Mouse (Mus musculus) limb, embryonic 15.5 days (tissue): ENCODE data around the gene Htatip2. TPM values are rescaled to one million over a fixed set of nuclear protein-coding genes. Genes with fewer than 3 reads are reported as not detected.

Experiments used
- ATAC-seq: fragments of 200-750 bp; cut with Nextera tagmentation; 2 replicates; pipeline ENCODE4 v1.8.0; 2017; ENCODE audit warnings: low read depth, moderate TSS enrichment; ENCODE audit not compliant: insufficient number of reproducible peaks, low FRiP score, low TSS enrichment
- H3K27ac ChIP-seq: fragments of 300-500 bp; sonication (generic); 2 replicates; pipeline ENCODE4 v1.5.1; 2015; ENCODE audit warnings: moderate library complexity, mild to moderate bottlenecking, inconsistent platforms
- H3K27me3 ChIP-seq: fragments of 300-500 bp; sonication (generic); 2 replicates; pipeline ENCODE4 v1.6.1; 2015; ENCODE audit warnings: inconsistent platforms
- H3K36me3 ChIP-seq: fragments of 300-500 bp; sonication (generic); 2 replicates; pipeline ENCODE4 v1.6.1; 2015; ENCODE audit warnings: inconsistent platforms
- H3K4me1 ChIP-seq: fragments of 300-500 bp; sonication (generic); 2 replicates; pipeline ENCODE4 v1.6.1; 2015; ENCODE audit warnings: inconsistent platforms
- H3K4me2 ChIP-seq: fragments of 300-500 bp; sonication (generic); 2 replicates; pipeline ENCODE4 v1.6.1; 2015; ENCODE audit warnings: mild to moderate bottlenecking, inconsistent platforms
- H3K4me3 ChIP-seq: fragments of 300-500 bp; sonication (generic); 2 replicates; pipeline ENCODE4 v1.5.1; 2015; ENCODE audit warnings: mild to moderate bottlenecking, inconsistent platforms
- H3K9ac ChIP-seq: fragments of 300-500 bp; sonication (generic); 2 replicates; pipeline ENCODE4 v1.6.1; 2015; ENCODE audit warnings: inconsistent platforms
- H3K9me3 ChIP-seq: fragments of 300-500 bp; sonication (generic); 2 replicates; pipeline ENCODE4 v1.6.1; 2016; ENCODE audit warnings: inconsistent platforms
- WGBS: fragments of 180-500 bp; shearing (Covaris S2); methylation state at CpG from one replicate; pipeline ENCODE4 v1.1.7; 2015; 5-methylcytosine and 5-hydroxymethylcytosine counted together
- polyA plus RNA-seq: library from polyadenylated mRNA; unstranded; fragments of >200 nt; fragmentation: Nextera tagmentation; extraction: Ambion mirVana; gene quantifications from 2 replicates; pipeline ENCODE4 v1.2.1, GENCODE M21; 2015

The Htatip2 gene
- polyA plus RNA-seq, 1 experiment from 2014 or later, result 17.0 TPM

DNA sequence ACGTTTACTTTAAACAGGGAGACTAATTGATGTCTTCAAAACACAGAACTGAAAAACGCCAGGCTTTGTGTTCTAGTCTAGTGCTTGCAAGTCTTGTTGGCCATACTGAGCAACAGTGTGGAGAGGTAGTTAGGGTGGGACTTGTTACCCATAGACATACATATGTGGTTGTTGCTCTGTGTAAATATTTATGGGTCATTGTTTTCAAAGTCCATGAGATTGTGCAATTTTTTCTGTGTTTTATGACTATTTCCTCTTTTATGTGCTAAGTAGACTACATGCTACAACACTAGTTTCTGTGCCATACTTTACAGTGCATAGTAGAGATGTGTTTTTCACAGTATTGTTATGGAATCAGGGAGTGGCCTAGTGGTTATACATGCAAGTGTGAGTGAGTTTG, 35.4 kb downstream of the Htatip2 start:
- no peak overlapping the region for H3K27ac ChIP-seq
- no peak overlapping the region for H3K9ac ChIP-seq
- 76% methylated on average over 2 of the region's 2 CpGs for WGBS
- H3K36me3 ChIP-seq, result peaks cover 52% of the 10 kb centered on the region
- no peak overlapping the region for H3K4me2 ChIP-seq
- no peak for ATAC-seq
- no peaks in the 10 kb centered on the region for H3K4me1 ChIP-seq
- no peak overlapping the region for H3K4me3 ChIP-seq
- H3K9me3 ChIP-seq, result no peaks in the 10 kb centered on the region
- no peaks in the 10 kb centered on the region for H3K27me3 ChIP-seq

DNA sequence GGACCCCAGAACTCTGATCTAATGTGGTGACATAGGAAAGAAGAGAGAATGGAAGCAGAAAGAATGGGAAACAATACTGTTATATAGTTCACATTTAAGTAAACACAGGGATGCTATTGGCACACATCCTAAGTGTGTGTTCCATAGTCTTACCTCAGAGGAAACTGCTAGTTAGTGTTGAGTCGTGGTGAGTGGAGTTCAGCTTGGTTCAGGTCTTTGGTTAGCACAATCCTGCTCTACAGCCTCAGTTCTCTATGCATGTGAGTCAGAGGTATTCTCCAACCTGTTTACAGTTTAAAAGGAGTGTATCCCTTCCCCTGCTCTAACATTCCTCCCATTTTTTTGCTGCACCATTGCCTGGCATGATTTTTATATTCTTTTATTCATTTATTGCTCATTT, 38.3 kb downstream of the Htatip2 start:
- Histone ChIP-seq H3K9me3 (no peaks in the 10 kb centered on the region), H3K4me3 (no peak overlapping the region), H3K4me2 (no peak overlapping the region), H3K27ac (no peak overlapping the region), H3K27me3 (no peaks in the 10 kb centered on the region), H3K9ac (no peak overlapping the region), H3K4me1 (no peaks in the 10 kb centered on the region), H3K36me3 (peaks cover 48% of the 10 kb centered on the region)
- no peak for ATAC-seq
- 74% methylated on average over 1 of the region's 1 CpGs for WGBS

GRCm38 (mm10) chr7:49803511-49803910, 44.6 kb downstream of the Htatip2 start:
- Histone ChIP-seq H3K36me3 (peaks cover 46% of the 10 kb centered on the region), H3K4me2 (no peak overlapping the region), H3K9ac (no peak overlapping the region), H3K9me3 (no peaks in the 10 kb centered on the region), H3K27ac (no peak overlapping the region), H3K4me1 (no peaks in the 10 kb centered on the region), H3K4me3 (no peak overlapping the region), H3K27me3 (no peaks in the 10 kb centered on the region)
- no peak for ATAC-seq
- 88% methylated on average over 6 of the region's 6 CpGs for WGBS

DNA sequence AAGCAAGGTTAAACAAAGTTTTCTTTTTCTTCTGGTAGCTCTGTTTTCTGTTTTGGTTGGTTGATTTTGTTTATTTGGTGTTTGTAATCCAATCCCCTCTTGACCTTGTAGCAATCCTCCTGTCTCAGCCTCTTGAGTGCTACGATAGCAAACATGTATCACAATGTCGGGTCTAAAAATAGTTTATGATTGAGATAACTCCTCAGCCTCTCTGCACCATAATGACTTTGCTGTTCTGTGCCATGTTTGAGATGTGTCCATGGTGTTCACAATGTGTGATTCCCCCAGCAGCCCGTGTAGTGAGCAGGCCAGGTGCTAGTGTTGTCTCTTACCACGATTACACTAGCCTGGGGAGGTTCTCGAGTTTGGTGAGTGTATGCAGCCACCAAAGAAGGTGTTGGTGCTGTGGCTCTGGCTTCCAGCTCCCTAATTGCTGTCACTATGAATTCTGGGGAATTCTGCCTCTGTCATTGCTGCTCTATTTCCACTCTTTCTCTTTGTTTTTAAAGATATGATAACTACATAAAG, 45.8 kb downstream of the Htatip2 start:
- H3K4me1 ChIP-seq, result no peaks in the 10 kb centered on the region
- no peak overlapping the region for H3K9ac ChIP-seq
- WGBS, result 82% methylated on average over 5 of the region's 5 CpGs
- peaks cover 50% of the 10 kb centered on the region for H3K36me3 ChIP-seq
- no peaks in the 10 kb centered on the region for H3K9me3 ChIP-seq
- H3K27ac ChIP-seq, result no peak overlapping the region
- no peaks in the 10 kb centered on the region for H3K27me3 ChIP-seq
- no peak overlapping the region for H3K4me2 ChIP-seq
- no peak for ATAC-seq
- H3K4me3 ChIP-seq, result no peak overlapping the region

GRCm38 (mm10) chr7:49805618-49806017, 46.7 kb downstream of the Htatip2 start:
- no peak for ATAC-seq
- peaks cover 45% of the 10 kb centered on the region for H3K36me3 ChIP-seq
- WGBS, result 50% methylated on average over 3 of the region's 3 CpGs

DNA sequence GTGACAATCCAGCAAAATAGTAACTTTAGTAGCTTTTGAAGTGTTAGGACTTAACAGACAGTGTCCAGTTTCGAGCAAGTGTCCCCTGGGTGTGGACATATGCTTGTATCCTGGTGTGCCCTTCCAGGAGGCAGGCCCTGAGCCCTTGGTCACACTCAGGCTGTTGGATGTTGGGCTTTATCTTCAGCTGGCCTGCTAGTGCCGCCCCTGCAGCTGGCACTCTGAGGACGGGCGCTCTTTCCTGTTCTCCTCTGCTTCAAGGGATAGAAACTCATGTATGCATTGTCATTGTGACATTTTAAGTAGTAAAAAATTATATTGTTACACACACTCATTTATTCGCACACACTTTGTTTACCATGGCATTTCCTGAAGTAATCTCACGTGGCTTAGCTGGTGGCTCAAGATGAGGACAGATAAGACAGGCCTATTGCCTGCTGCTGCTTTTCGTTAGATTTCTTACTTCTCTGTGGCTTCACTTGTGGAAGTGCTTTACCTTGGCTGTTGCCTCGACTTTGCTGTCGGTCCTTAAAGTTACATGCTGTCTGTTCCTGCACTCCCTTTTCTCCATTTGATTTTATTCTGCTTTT, 48.3 kb downstream of the Htatip2 start:
- H3K9ac ChIP-seq, result no peak overlapping the region
- WGBS, result 86% methylated on average over 9 of the region's 9 CpGs
- no peaks in the 10 kb centered on the region for H3K9me3 ChIP-seq
- H3K4me1 ChIP-seq, result no peaks in the 10 kb centered on the region
- no peak for ATAC-seq
- H3K27ac ChIP-seq, result no peak overlapping the region
- H3K4me3 ChIP-seq, result no peak overlapping the region
- H3K36me3 ChIP-seq, result peaks cover 41% of the 10 kb centered on the region
- H3K4me2 ChIP-seq, result no peak overlapping the region
- H3K27me3 ChIP-seq, result no peaks in the 10 kb centered on the region

More at GRCm38 (mm10) chr7:49805618-49806017, 46.7 kb downstream of the Htatip2 start:
- Histone ChIP-seq H3K4me1 (no peaks in the 10 kb centered on the region), H3K9me3 (no peaks in the 10 kb centered on the region), H3K27me3 (no peaks in the 10 kb centered on the region), H3K27ac (no peak overlapping the region), H3K4me2 (no peak overlapping the region), H3K4me3 (no peak overlapping the region), H3K9ac (no peak overlapping the region)

DNA sequence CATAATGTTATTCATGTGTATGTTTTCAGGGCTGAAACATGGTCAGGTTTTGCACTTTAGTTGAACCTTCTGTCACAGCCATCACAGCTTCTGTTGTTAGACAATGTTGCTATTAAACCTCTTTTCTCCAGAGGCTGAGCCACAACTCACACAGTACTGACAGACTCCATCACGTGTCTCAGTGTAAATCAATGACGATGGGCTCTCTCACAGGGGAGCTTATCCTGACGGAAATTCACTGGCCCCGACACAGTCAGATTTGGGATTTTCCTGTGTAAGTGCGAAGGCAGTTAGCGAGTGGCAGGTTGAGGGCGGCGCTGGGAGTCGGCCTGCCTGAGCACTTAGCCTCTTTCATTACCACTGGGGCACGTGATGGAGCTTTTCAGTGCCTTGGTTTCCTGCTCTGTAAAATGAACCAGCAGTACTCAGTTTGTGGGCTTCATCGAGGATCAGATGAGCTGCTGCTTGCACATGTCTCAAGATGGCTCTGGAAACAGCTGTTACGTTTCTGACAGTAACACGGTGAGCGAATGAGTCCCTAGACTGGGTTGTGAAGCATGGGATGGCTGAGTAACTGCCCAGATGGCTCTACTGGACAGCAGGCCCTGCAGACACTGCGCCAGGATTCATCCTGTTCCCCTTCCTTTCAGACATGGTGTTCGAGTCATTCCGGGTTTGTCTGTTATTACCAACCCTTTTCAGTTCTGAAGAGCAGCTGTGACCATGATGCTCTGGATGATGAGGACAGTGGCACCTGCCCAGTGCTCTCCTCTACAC, 49.1 kb downstream of the Htatip2 start:
- H3K9ac ChIP-seq, result no peak overlapping the region
- no peak for ATAC-seq
- no peaks in the 10 kb centered on the region for H3K4me1 ChIP-seq
- WGBS, result 87% methylated on average over 17 of the region's 17 CpGs
- peaks cover 36% of the 10 kb centered on the region for H3K36me3 ChIP-seq
- no peak overlapping the region for H3K4me2 ChIP-seq
- H3K27ac ChIP-seq, result no peak overlapping the region
- H3K27me3 ChIP-seq, result no peaks in the 10 kb centered on the region
- no peak overlapping the region for H3K4me3 ChIP-seq
- no peaks in the 10 kb centered on the region for H3K9me3 ChIP-seq

DNA sequence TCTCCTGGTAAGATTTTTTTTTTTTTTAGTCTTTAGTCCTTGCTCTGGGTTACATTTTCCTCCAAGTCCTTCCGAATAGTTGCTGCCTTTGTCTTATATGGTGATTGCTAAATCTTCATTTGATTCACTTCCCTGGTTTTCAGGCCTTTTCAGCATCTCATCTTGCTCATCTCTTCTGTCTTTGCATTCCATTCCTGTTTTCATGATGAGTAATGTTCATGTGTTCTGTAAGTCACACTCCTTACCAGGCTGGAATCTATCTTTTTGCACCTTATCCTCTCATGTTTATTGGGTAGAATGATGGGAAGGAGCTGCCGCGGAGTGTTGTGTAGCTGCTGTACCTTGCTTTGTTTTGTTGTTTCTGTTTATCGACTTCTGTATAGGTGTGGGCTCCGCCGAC, 50.2 kb downstream of the Htatip2 start:
- H3K4me1 ChIP-seq, result no peaks in the 10 kb centered on the region
- H3K36me3 ChIP-seq, result peaks cover 30% of the 10 kb centered on the region
- H3K9me3 ChIP-seq, result no peaks in the 10 kb centered on the region
- no peak overlapping the region for H3K9ac ChIP-seq
- no peak overlapping the region for H3K4me3 ChIP-seq
- no peak overlapping the region for H3K27ac ChIP-seq
- ATAC-seq, result no peak
- 90% methylated on average over 6 of the region's 6 CpGs for WGBS
- no peak overlapping the region for H3K4me2 ChIP-seq
- H3K27me3 ChIP-seq, result no peaks in the 10 kb centered on the region

DNA sequence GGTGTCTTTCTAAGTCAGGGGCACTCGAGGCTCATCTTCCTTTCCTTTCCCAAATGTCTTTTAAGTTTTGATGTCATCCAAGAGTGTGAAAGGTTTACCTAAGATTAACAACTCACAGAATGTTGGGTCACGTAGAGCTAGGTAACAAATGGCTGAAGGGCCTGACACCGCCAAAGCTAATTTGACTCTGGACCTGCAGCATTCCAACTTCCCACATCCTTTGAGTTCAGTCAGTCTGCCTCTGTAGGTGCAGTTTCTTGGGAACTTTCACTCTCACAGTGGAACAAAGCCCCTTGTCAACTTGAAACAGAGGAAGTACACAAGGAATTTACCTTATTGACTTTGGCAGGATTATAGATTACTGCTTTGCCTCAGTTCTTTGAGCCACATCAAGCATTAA, 50.6 kb downstream of the Htatip2 start:
- no peak overlapping the region for H3K9ac ChIP-seq
- no peak for ATAC-seq
- no peak overlapping the region for H3K4me2 ChIP-seq
- H3K4me3 ChIP-seq, result no peak overlapping the region
- no peaks in the 10 kb centered on the region for H3K4me1 ChIP-seq
- peaks cover 30% of the 10 kb centered on the region for H3K36me3 ChIP-seq
- no peak overlapping the region for H3K27ac ChIP-seq
- H3K9me3 ChIP-seq, result no peaks in the 10 kb centered on the region
- 66% methylated on average over 3 of the region's 3 CpGs for WGBS
- no peaks in the 10 kb centered on the region for H3K27me3 ChIP-seq

DNA sequence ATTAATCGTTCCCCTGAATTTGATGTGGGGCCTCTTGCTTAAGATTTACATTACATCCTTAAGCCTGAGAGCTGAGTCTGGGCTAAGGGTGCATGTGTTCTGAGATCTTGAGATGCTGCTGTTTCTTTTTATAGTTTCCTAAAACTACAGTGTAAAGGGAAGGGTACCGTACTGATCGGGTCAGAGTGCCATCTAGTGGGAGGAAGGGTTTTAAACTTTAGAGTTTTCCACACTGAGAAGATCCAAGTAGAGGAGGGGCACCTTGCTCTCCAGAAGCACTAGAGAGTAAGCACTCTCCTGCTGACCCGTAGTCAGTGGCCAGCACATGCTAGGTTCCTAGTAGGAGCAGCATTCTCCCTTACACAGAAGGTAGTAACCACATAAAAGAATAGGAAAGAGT, 52.4 kb downstream of the Htatip2 start:
- WGBS, result 51% methylated on average over 4 of the region's 4 CpGs
- Histone ChIP-seq H3K36me3 (peaks cover 34% of the 10 kb centered on the region), H3K27me3 (no peaks in the 10 kb centered on the region), H3K4me2 (no peak overlapping the region), H3K27ac (no peak overlapping the region), H3K9ac (no peak overlapping the region), H3K9me3 (no peaks in the 10 kb centered on the region), H3K4me3 (no peak overlapping the region), H3K4me1 (no peaks in the 10 kb centered on the region)
- ATAC-seq, result no peak

DNA sequence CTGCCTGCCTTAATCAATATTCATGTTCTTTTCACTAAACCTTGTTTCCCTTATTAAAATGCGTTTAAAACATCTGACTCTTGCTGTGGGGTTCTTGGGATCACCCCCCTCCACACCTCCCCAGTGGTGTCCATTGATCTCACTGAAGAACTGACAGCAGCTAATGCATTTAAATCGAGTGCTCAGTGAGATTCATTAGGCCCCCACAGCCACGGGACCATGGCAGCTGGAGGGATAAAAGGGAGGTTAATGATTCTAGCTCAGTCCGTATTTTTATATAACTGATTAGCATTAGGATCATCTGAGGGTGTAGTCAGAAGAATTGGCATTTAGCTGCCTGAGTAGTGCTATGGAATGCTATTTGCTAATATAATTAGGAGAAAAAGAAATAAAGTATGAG, 60.5 kb downstream of the Htatip2 start:
- Histone ChIP-seq H3K9me3 (no peaks in the 10 kb centered on the region), H3K9ac (no peak overlapping the region), H3K27ac (no peak overlapping the region), H3K27me3 (no peaks in the 10 kb centered on the region), H3K36me3 (peaks cover 4% of the 10 kb centered on the region; the same call in 1 of the 2 replicates), H3K4me3 (no peak overlapping the region), H3K4me1 (no peaks in the 10 kb centered on the region), H3K4me2 (no peak overlapping the region)
- 47% methylated on average over 4 of the region's 4 CpGs for WGBS
- no peak for ATAC-seq

DNA sequence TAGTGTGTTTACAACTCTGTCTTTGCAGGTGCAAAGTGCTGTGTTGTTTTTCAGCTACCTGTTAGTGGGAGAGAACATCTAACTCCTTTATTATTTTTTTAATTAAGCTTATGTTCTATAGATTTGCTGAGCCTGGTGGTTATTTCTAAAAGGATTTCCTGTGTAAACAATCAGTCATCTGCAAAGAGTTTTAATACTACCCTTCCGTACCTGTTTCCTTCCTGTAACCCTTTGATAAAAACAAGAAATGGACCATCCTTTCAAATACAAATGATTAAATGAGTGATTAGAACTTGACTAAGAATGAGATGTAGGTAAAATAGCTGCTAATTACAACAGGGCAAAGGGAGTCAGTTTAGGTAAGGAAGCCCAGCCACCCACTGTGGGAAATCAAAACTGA, 62.5 kb downstream of the Htatip2 start:
- 85% methylated on average over 1 of the region's 1 CpGs for WGBS
- H3K9ac ChIP-seq, result no peak overlapping the region
- H3K4me3 ChIP-seq, result no peak overlapping the region

More for the DNA sequence above, 62.5 kb downstream of the Htatip2 start:
- no peaks in the 10 kb centered on the region for H3K36me3 ChIP-seq
- no peaks in the 10 kb centered on the region for H3K27me3 ChIP-seq
- no peak overlapping the region for H3K4me2 ChIP-seq
- H3K27ac ChIP-seq, result no peak overlapping the region
- H3K4me1 ChIP-seq, result no peaks in the 10 kb centered on the region
- ATAC-seq, result no peak
- H3K9me3 ChIP-seq, result no peaks in the 10 kb centered on the region
